Mouse (Mus musculus) right cerebral cortex, adult 18-20 months (tissue): Measurements from ENCODE around the gene Gm14325.
"Not testable (repeated sequence)": the region's sequence is repeated elsewhere in the genome, so short reads cannot be mapped to it uniquely, and the experiment has no call there.

ENCODE experiments used
- DNase-seq: peaks from one replicate; pipeline ENCODE4 v3.0.0; 2022; ENCODE audit warnings: mixed read lengths

Gene Gm14325

DNA sequence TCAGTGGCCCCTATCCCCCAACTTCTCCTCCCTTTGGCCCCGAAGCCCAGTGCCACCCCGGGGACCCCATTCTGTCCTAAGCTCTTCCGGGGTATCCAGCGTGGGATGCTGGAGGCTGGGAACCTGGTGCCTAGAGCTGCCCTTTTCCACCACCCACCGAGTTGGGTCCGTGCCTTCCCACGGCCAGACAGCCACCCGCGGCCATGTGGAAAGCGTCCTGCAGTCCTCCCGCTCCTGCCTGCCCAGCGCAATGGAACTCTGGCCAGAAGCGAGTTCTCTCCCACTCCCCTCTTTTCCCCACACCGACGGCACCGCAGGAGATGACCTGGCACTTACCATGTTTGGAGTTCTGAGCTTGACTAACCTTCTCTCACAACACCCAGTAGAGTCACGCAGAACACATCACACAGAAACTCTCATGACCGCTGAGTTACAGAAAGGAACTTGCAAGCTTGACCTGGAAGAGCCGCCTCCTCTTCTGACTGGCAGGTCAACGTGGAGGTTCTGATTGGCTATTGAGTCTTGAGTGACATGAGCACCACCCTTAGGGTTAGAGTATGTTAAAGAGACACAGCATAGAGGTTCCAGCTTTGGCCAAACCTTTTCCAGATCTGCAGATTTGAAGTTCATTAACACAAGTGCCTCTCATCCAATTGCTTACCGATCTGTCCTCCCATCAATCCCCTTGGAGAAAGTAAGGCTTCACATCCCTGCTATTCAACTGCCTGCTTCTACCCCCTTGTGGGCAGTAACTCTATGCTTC is at the start of gene Gm14325:
Gene Gm14325, minus strand, starts transcription at position 436 of the 763 bp plus-strand sequence.
- DNase-seq = peak; percentile 85

GRCm38 (mm10) chr2:177887743-177888142 is 47.6 kb upstream of the Gm14325 start:
- not testable (repeated sequence) for DNase-seq

DNA sequence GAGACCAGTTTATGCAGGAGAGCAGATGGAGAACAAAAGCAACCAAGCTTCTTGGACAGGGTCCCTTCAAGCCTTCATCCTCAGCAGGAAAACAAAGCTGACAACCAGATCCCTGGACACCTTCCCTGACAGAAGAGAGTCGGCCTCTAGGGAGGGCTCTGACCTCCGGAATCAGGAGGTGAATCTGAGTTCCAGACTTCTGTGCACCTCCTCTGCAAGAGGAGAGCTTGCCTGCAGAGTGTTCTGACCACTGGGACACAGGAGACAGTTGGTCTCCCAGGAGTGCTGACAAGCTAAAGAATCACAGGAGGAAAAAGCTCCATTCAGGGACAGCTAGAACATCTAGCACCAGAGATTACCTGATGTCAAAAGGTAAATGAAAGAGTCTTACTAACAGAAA is 22.1 kb upstream of the Gm14325 start:
- not testable (repeated sequence) for DNase-seq

GRCm38 (mm10) chr2:177843666-177844065 is 3.5 kb upstream of the Gm14325 start:
- DNase-seq = not testable (repeated sequence)

GRCm38 (mm10) chr2:177836756-177837155 is 3.4 kb downstream of the Gm14325 start:
- DNase-seq = not testable (repeated sequence)

DNA sequence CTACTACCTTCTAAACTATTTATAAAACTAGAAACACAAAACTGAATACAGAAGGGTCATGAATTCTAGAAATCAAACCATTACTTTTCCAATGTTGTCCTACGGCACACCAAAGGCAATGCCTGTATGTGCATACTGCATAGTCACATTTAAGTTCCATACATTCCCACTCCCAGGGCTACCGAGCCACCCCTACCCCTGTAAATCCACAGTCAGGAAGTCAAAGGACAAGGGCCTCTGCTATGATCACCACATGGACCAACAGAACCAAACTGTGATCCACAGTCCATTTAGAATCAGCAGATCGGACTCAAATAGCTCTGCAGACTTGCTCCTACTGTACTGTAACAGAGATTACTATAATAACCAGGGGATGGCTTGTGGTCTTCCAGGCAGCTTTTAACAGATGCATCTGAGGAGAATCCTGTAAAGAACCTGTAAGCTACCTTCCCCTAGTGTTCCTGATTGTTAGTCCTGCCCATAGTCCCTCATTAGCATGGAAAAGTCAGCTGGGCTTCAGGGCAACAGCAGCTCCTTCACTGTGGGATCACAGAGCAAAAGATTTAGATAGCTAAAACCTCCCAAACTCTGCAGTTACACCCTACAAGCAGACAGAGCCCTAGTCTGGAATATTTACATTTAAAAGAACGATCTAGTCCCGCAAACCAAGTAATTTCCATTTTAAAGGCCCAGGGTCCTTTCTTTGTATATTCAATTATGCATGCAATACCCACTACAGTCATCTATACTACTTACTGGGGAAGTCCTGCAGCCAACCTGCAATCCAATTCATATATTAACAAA is 4.2 kb downstream of the Gm14325 start:
- not testable (repeated sequence) for DNase-seq

DNA sequence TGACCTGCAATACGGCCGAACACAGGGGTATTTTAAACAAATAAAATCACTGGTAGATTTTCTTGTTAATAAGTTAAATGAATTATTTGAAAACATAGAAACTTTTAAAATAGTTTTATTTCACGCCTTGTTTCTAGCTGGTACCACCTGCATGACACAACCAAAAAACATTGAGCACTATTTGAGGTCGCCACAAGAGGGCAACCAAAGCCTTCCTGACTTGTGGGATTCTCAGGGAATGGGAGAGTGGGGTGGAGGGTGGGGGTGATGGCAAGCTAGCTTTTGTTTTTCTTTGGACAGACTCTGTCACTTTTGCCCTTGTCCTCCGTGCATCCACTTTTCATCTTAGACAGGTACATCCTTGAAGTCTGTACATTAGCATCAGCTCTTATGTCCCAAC is 18.2 kb downstream of the Gm14325 start:
- DNase-seq = peak; percentile 45

DNA sequence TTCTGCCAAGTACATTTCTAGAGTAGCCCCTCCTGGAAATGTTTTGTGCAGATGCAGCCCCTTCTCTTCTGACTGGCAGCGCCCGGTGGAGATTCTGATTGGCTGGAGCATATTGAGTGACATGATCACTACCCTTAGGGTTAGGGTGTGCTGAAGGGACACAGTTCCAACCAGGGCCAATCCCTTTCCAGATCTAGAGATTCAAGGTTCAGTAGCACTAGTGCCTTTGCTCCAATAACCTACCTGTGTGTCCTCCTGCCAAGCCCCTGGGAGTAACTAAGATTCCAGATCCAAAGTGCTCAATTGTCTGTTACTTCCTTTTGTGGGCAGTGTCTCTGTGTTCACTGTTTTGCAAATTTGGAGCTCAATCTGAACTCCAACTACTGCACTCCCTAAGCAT is 34.0 kb downstream of the Gm14325 start:
- not testable (repeated sequence) for DNase-seq

- DNase-seq = not testable (repeated sequence)
Observed at GRCm38 (mm10) chr2:177787351-177787750, 52.8 kb downstream of the Gm14325 start.
